In the genomic region with DNA sequence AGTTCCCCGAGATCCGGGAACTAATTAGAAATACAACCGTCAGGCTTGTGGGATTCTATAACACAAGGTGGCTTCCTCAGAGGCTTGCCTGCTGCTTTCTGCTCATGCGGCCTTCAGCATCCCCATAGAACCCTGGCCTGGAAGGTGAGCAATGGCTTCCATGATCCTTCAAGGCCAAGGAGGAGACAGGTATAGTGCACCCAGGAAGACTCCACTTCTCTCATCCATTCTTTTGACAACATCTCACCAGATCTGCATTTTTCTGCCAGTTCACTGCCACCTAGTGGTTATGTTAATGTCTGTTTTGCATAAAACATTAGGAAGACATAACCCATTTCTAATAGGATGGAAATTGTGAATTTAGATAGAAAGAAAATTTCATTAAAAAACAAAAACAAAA, we compare ENCODE assay signal across 9 mouse cellular contexts.
A peak's percentile ranks its signal among the peaks of the same experiment; 100 is the strongest.
DNase-seq lines count a peak whose midpoint lies in the region; ATAC-seq and TF ChIP-seq lines count a peak whose summit lies in the region.
"Had no signal": no experiment of that assay in that cellular context is flagged by ENCODE, and none has a peak within 500 bp of the region (broad histone marks: within the 10 kb centered on the region; RNA-seq: fewer than 3 reads in every experiment).

No protein-coding gene starts in this region.

- H3K27ac ChIP-seq in heart, embryonic 12.5 days (ENCODE audit: poor library complexity, severe bottlenecking): 0 out of 2 replicates have a peak overlapping the region, but pooled peaks have one; percentile 47
- H3K27ac ChIP-seq in intestine, postnatal 0 days (ENCODE audit: low read depth, low read length): no peak overlapping the region
- H3K27ac ChIP-seq in stomach, postnatal 0 days (replicated peaks): no peak overlapping the region

- TF ChIP-seq EP300 in stomach, postnatal 0 days (optimal IDR thresholded peaks at IDR 0.05): no peak

- DNase-seq in heart, postnatal 25 days (ENCODE audit: low spot score): no peak
- DNase-seq in 3134 (ENCODE audit: extremely low read depth, insufficient read length, low spot score): peak; percentile 32
- peak; percentile 37 for DNase-seq in brain, adult 2 months (ENCODE audit: low read depth, low spot score)
- no peak for DNase-seq in stomach, postnatal 0 days (ENCODE audit: low spot score)
- DNase-seq in thymus, postnatal 10 days (ENCODE audit: low spot score in 2 of 2): no peak

- H3K9ac ChIP-seq in heart, embryonic 12.5 days: no peak overlapping the region
- no peak overlapping the region for H3K9ac ChIP-seq in intestine, postnatal 0 days (ENCODE audit: low read depth, low read length)
- H3K9ac ChIP-seq in stomach, postnatal 0 days (ENCODE audit: low read length): no peak overlapping the region
- H3K9ac ChIP-seq: limb, embryonic 13.5 days had no signal

- intact Hi-C loops in heart, postnatal 25 days (cut with DNase I): loop anchor here (1.0 to 10.0 kb wide), 3 partner anchors 162 to 304 kb away; a partner anchor contains a TSS

- 0 out of 2 replicates have a peak, but pooled peaks cover 8% of the 10 kb centered on the region for H3K27me3 ChIP-seq in heart, embryonic 12.5 days (replicated peaks)
- H3K27me3 ChIP-seq in intestine, postnatal 0 days (replicated peaks; ENCODE audit: control insufficient read depth, insufficient read depth, low read length): no peaks in the 10 kb centered on the region
- no peaks in the 10 kb centered on the region for H3K27me3 ChIP-seq in stomach, postnatal 0 days (ENCODE audit: control insufficient read depth, insufficient read depth, low read length)
- H3K27me3 ChIP-seq: limb, embryonic 13.5 days had no signal

- H3K36me3 ChIP-seq in heart, embryonic 12.5 days: no peaks in the 10 kb centered on the region
- H3K36me3 ChIP-seq in intestine, postnatal 0 days (ENCODE audit: control insufficient read depth, insufficient read depth): no peaks in the 10 kb centered on the region
- no peaks in the 10 kb centered on the region for H3K36me3 ChIP-seq in stomach, postnatal 0 days (ENCODE audit: control insufficient read depth, insufficient read depth, low read length)
- H3K36me3 ChIP-seq: limb, embryonic 13.5 days had no signal

- no peak for ATAC-seq in heart, embryonic 12.5 days (ENCODE audit: insufficient number of reproducible peaks, low FRiP score)
- ATAC-seq in intestine, postnatal 0 days: no peak
- ATAC-seq in stomach, postnatal 0 days (ENCODE audit: low FRiP score, low TSS enrichment): no peak
- no peak for ATAC-seq in erythroid progenitor cell, adult 5-6 weeks (replicated peaks; ENCODE audit: low FRiP score, poor library complexity, severe bottlenecking)

- H3K4me2 ChIP-seq in heart, embryonic 12.5 days: no peak overlapping the region
- no peak overlapping the region for H3K4me2 ChIP-seq in intestine, postnatal 0 days (replicated peaks; ENCODE audit: low read depth)
- no peak overlapping the region for H3K4me2 ChIP-seq in stomach, postnatal 0 days (replicated peaks; ENCODE audit: low read depth)

- H3K4me3 ChIP-seq in heart, embryonic 12.5 days: no peak overlapping the region
- no peak overlapping the region for H3K4me3 ChIP-seq in intestine, postnatal 0 days (ENCODE audit: low read depth, low read length)
- no peak overlapping the region for H3K4me3 ChIP-seq in stomach, postnatal 0 days (ENCODE audit: low read depth, low read length)
- H3K4me3 ChIP-seq: limb, embryonic 13.5 days had no signal

- peaks cover 18% of the 10 kb centered on the region for H3K4me1 ChIP-seq in heart, embryonic 12.5 days (replicated peaks)
- H3K4me1 ChIP-seq in intestine, postnatal 0 days (replicated peaks; ENCODE audit: control insufficient read depth, insufficient read depth, low read length): no peaks in the 10 kb centered on the region
- H3K4me1 ChIP-seq in stomach, postnatal 0 days (replicated peaks; ENCODE audit: control insufficient read depth, insufficient read depth): no peaks in the 10 kb centered on the region; the same call in 1 of the 2 replicates

- TF ChIP-seq CTCF in intestine, postnatal 0 days (IDR thresholded peaks at IDR 0.05; ENCODE audit: low read depth): peak; percentile 83
- TF ChIP-seq CTCF in stomach, postnatal 0 days (IDR thresholded peaks at IDR 0.05; ENCODE audit: low read depth): peak; percentile 89

- H3K9me3 ChIP-seq in heart, embryonic 12.5 days (replicated peaks): no peaks in the 10 kb centered on the region
- no peaks in the 10 kb centered on the region for H3K9me3 ChIP-seq in intestine, postnatal 0 days (ENCODE audit: control insufficient read depth)
- no peaks in the 10 kb centered on the region for H3K9me3 ChIP-seq in stomach, postnatal 0 days (ENCODE audit: control insufficient read depth, low read length)
- H3K9me3 ChIP-seq: limb, embryonic 13.5 days had no signal

- 72% methylated on average over 4 of the region's 4 CpGs for WGBS in heart, embryonic 12.5 days
- WGBS in intestine, postnatal 0 days: 77% methylated on average over 4 of the region's 4 CpGs
- 80% methylated on average over 4 of the region's 4 CpGs for WGBS in stomach, postnatal 0 days

Comparison
In these comparisons a context has a peak if more than half of its experiments do, and no peak if none do; other contexts are left out.
1. DNase-seq: peak in 3134 (single experiment) and brain, adult 2 months (single experiment); none in heart, postnatal 25 days (single experiment), stomach, postnatal 0 days (single experiment) and thymus, postnatal 10 days (0 of 2).